8 mouse cellular contexts compared by ENCODE assay signal in the genomic region with DNA sequence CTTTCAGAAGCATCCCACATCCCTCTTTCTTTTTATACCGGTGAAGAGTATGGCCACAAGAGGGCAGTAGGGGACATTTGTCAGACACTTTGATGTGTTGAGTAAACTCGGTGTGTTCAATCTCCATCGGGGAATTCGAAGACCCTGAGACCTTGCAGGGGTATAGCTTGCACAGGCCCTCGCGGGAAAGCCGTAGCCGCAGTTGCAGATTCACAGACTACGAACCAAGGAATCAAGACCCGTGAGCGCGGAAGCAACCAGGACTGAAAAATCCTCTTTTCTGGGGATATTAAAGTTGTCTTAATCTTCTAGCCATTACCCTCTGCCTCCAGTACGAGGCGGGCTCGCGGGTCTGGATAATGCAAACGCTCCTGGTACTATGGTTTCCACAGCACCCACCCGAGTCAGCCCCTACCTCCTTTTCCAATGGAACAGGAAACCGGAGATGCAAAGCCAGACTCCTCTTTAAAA. TPM values are rescaled to one million over a fixed set of nuclear protein-coding genes. Genes with fewer than 3 reads are reported as not detected.
DNase-seq lines count a peak whose midpoint lies in the region; ATAC-seq lines count a peak whose summit lies in the region.

No protein-coding gene starts in this region.

- no peak overlapping the region for H3K27ac ChIP-seq in embryonic facial prominence, embryonic 12.5 days
- no peak overlapping the region for H3K27ac ChIP-seq in limb, embryonic 13.5 days
- H3K27ac ChIP-seq in midbrain, embryonic 15.5 days: peak overlapping the region; percentile 91

- WGBS in embryonic facial prominence, embryonic 12.5 days: 2% methylated on average over 19 of the region's 19 CpGs
- 2% methylated on average over 19 of the region's 19 CpGs for WGBS in limb, embryonic 13.5 days
- 1% methylated on average over 19 of the region's 19 CpGs for WGBS in midbrain, embryonic 15.5 days

- peaks cover 54% of the 10 kb centered on the region for H3K27me3 ChIP-seq in megakaryocyte, embryonic 14.5 days (replicated peaks)
- no peaks in the 10 kb centered on the region for H3K27me3 ChIP-seq in embryonic facial prominence, embryonic 12.5 days
- peaks cover 20% of the 10 kb centered on the region for H3K27me3 ChIP-seq in limb, embryonic 13.5 days
- no peaks in the 10 kb centered on the region for H3K27me3 ChIP-seq in midbrain, embryonic 15.5 days (replicated peaks)
- no peaks in the 10 kb centered on the region for H3K27me3 ChIP-seq in splenic B cell, adult 2 months (ENCODE audit: control insufficient read depth, insufficient read depth, low read length, poor library complexity, severe bottlenecking)

- H3K36me3 ChIP-seq in megakaryocyte, embryonic 14.5 days (replicated peaks; ENCODE audit: low read length): no peaks in the 10 kb centered on the region
- no peaks in the 10 kb centered on the region for H3K36me3 ChIP-seq in embryonic facial prominence, embryonic 12.5 days
- no peaks in the 10 kb centered on the region for H3K36me3 ChIP-seq in limb, embryonic 13.5 days
- H3K36me3 ChIP-seq in midbrain, embryonic 15.5 days (replicated peaks): no peaks in the 10 kb centered on the region
- H3K36me3 ChIP-seq in splenic B cell, adult 2 months (ENCODE audit: control insufficient read depth, insufficient read depth, low read length, poor library complexity, severe bottlenecking): no peaks in the 10 kb centered on the region

- no peaks in the 10 kb centered on the region for H3K9me3 ChIP-seq in megakaryocyte, embryonic 14.5 days
- H3K9me3 ChIP-seq in embryonic facial prominence, embryonic 12.5 days: no peaks in the 10 kb centered on the region
- H3K9me3 ChIP-seq in limb, embryonic 13.5 days: no peaks in the 10 kb centered on the region
- no peaks in the 10 kb centered on the region for H3K9me3 ChIP-seq in midbrain, embryonic 15.5 days

- ATAC-seq in megakaryocyte, adult 5-6 weeks (ENCODE audit: poor library complexity, severe bottlenecking): no peak
- no peak for ATAC-seq in embryonic facial prominence, embryonic 12.5 days (ENCODE audit: insufficient number of reproducible peaks, insufficient read depth, low FRiP score, low TSS enrichment)
- peak; percentile 6; the same call in 1 of the 2 replicates for ATAC-seq in limb, embryonic 13.5 days (ENCODE audit: low FRiP score, low read depth)
- peak; percentile 72 for ATAC-seq in midbrain, embryonic 15.5 days (replicated peaks)

- peak overlapping the region; percentile 94 for H3K4me2 ChIP-seq in embryonic facial prominence, embryonic 12.5 days (replicated peaks)
- H3K4me2 ChIP-seq in limb, embryonic 13.5 days (replicated peaks): peak overlapping the region; percentile 97
- peak overlapping the region; percentile 62 for H3K4me2 ChIP-seq in midbrain, embryonic 15.5 days

- H3K9ac ChIP-seq in embryonic facial prominence, embryonic 12.5 days: no peak overlapping the region
- H3K9ac ChIP-seq in limb, embryonic 13.5 days: 0 out of 2 replicates have a peak overlapping the region, but pooled peaks have one; percentile 81
- peak overlapping the region; percentile 76; the same call in 1 of the 2 replicates for H3K9ac ChIP-seq in midbrain, embryonic 15.5 days

- DNase-seq in heart, adult 8-10 months (ENCODE audit: low spot score): peak; percentile 92
- peak; percentile 76 to 80 for DNase-seq in kidney, adult 8-10 months
- DNase-seq in splenic B cell, adult 2 months (ENCODE audit: low read depth, low spot score): peak; percentile 46

- peak overlapping the region; percentile 96 for H3K4me3 ChIP-seq in megakaryocyte, embryonic 14.5 days (replicated peaks)
- peak overlapping the region; percentile 81 for H3K4me3 ChIP-seq in embryonic facial prominence, embryonic 12.5 days
- peak overlapping the region; percentile 71 for H3K4me3 ChIP-seq in limb, embryonic 13.5 days
- peak overlapping the region; percentile 84 for H3K4me3 ChIP-seq in midbrain, embryonic 15.5 days

- H3K4me1 ChIP-seq in megakaryocyte, embryonic 14.5 days: peaks cover 35% of the 10 kb centered on the region
- H3K4me1 ChIP-seq in embryonic facial prominence, embryonic 12.5 days: peaks cover 33% of the 10 kb centered on the region
- H3K4me1 ChIP-seq in limb, embryonic 13.5 days: peaks cover 22% of the 10 kb centered on the region; the same call in 1 of the 2 replicates
- H3K4me1 ChIP-seq in midbrain, embryonic 15.5 days: peaks cover 36% of the 10 kb centered on the region

RNA-seq across cellular contexts. Expression of a gene that starts 0.9 kb away (rescaled TPM):
- polyA plus RNA-seq in megakaryocyte, embryonic 14.5 days (2012; ENCODE audit: insufficient read depth, low replicate concordance): 0.62 TPM in 1 of 2 replicates, not detected in the other
- not detected in 2 replicates for total RNA-seq in megakaryocyte, adult 5-6 weeks (2015)
- 0.18 TPM in 1 of 2 replicates, not detected in the other for total RNA-seq in megakaryocyte, adult 5-6 weeks (2017)
- 10.5 and 11.6 TPM in 2 replicates for polyA plus RNA-seq in embryonic facial prominence, embryonic 12.5 days (2016; fragmentation: Nextera tagmentation; extraction: Ambion mirVana)
- total RNA-seq in heart, adult 8-10 months (2022): 10 to 100 TPM; 18.8 to 28.3 (median 25.5) TPM
- 5.6 and 6.7 TPM in 2 replicates for polyA plus RNA-seq in limb, embryonic 13.5 days (2015; fragmentation: Nextera tagmentation; extraction: Ambion mirVana)
- 22.4 and 23.8 TPM in 2 replicates for polyA plus RNA-seq in midbrain, embryonic 15.5 days (2015; fragmentation: Nextera tagmentation; extraction: Ambion mirVana)

Comparison
In these comparisons a context has a peak if more than half of its experiments do, and no peak if none do; other contexts are left out.
1. ATAC-seq: peak in limb, embryonic 13.5 days (single experiment) and midbrain, embryonic 15.5 days (single experiment); none in megakaryocyte, adult 5-6 weeks (single experiment) and embryonic facial prominence, embryonic 12.5 days (single experiment).
2. Peak in every context shown above with its lines, with median percentiles within 50 percentile points of each other: H3K4me3 ChIP-seq, H3K4me2 ChIP-seq and DNase-seq.